Mouse (Mus musculus): ENCODE measurements around the gene Myo7a.

- TF ChIP-seq TAL1 (IDR thresholded peaks at IDR 0.05; ENCODE audit: low read length) (no peak), GATA1 (IDR thresholded peaks at IDR 0.05; ENCODE audit: low read length) (no peak)
Observed at GRCm38 (mm10) chr7:98104481-98105435, 14.6 kb downstream of the Myo7a start.

Data from erythroblast, embryonic 14.5 days (primary cell).